Mouse (Mus musculus) heart, adult 11 months (tissue): ENCODE data around the gene Gm4297.
"Not testable (repeated sequence)": the region's sequence is repeated elsewhere in the genome, so short reads cannot be mapped to it uniquely, and the experiment has no call there.

Experiments used
- DNase-seq: peaks from one replicate; pipeline ENCODE4 v3.0.0; 2022

Gm4297 gene

GRCm38 (mm10) chrX:24574795-24575194, at the start of gene Gm4297:
Gene Gm4297 (minus strand): TSS chrX:24574895.
- DNase-seq: not testable (repeated sequence)
